Mouse (Mus musculus) heart, postnatal 0 days (tissue): ENCODE measurements around the gene Cntnap4.

Source experiments
- CTCF ChIP-seq: IDR thresholded peaks from 2 replicates; pipeline ENCODE4 v1.5.1; 2016; ENCODE audit warnings: antibody characterized with exemption, control low read depth, low read depth
- EP300 ChIP-seq: IDR thresholded peaks from 2 replicates; pipeline ENCODE4 v1.6.1; 2016; ENCODE audit warnings: antibody characterized with exemption, low read depth

DNA sequence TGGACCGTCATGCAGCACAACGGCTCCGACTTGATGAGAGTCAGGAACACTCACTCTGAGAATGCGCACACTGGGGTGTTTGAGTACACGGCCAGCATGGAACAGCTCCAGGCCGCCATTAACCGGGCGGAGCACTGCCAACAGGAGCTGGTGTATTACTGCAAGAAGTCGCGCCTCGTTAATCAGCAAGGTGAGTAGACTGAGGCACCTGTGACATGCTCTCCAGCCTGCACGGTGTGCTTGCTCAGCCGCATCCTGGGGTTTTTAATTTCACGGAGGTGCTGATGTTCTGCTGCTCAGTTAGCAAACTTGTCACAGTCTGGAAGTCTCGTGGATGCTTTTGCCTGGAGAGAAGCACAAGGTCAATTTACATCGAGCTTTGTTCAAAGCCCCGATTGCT lies 233.2 kb downstream of the Cntnap4 start:
- TF ChIP-seq CTCF (no peak), EP300 (no peak)
